Mouse (Mus musculus): Measurements from ENCODE around the gene Tiprl.

- TF ChIP-seq POLR2A (IDR thresholded peaks at IDR 0.05; ENCODE audit: borderline replicate concordance, extremely low read depth, insufficient read depth, insufficient read length, poor library complexity, severe bottlenecking) (no peak), CTCF (IDR thresholded peaks at IDR 0.05; ENCODE audit: borderline replicate concordance, extremely low read depth, insufficient read depth, insufficient read length) (no peak)
These were observed 33.2 kb downstream of the Tiprl start for GRCm38 (mm10) chr1:165203488-165204035.
